Mouse (Mus musculus) heart, adult 11 months (tissue): ENCODE results near the gene Pdxdc1.
A peak's percentile ranks its signal among the peaks of the same experiment; 100 is the strongest.
"Not testable (repeated sequence)": the region's sequence is repeated elsewhere in the genome, so short reads cannot be mapped to it uniquely, and the experiment has no call there.

Source experiments
- DNase-seq: peaks from one replicate; pipeline ENCODE4 v3.0.0; 2022

Pdxdc1 gene

DNA sequence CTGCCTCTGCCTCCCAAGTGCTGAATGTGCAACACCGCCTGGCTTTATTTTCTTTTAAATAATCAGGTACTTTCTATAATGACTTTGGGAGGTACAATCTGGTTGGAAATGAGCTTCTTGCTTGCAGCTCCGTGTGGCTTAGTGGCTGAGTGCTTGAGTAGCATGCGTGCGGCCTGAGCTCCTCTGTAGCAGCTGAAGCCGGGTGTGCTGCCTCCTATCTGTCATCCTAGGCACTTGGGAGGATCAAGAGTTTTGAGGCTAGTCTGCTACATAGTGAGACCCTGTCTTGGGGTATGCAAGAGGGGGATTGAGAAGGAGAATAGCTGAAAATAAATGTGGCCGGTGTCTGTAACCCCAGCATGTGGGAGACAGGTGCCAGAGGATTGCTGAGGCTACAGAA is 90.8 kb downstream of the Pdxdc1 start:
- DNase-seq = no peak

DNA sequence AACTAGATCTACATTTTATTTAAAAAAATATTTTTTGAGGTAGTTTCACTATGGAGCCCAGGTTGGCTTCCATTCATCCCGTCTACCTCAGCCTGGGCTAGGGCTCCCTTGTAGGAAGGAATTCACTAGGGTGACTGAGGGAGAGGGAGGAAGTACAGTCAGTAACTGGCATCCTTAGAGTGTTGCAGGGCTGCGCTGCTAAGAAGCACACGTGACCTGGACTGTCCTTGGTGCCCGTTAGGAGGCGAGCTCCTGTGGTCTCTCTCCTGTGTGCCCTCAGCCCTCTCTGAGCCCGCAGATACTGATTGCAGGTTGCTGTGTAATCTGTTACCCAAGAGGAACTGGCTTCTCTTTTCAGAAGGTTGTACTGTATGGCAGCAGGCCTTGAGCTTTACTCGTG is 94.5 kb downstream of the Pdxdc1 start:
- DNase-seq = no peak

DNA sequence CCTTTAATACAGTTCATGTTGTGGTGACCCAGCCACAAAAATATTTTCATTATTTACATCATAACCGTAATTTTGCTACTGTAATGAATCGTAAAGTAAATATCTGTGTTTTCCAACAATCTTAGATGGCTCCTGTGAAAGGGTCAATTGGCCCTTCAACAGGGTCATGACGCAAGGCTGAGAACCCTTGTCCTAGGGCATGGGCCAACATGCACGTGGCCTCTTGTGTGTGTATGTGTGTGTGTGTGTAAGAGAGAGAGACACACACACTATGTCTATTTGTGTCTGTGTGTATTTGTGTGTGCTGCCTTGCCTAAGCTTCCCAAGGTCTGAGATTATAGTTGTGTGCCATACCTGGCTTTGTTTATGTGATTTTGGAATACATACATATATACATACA is 95.3 kb downstream of the Pdxdc1 start:
- no peak for DNase-seq

DNA sequence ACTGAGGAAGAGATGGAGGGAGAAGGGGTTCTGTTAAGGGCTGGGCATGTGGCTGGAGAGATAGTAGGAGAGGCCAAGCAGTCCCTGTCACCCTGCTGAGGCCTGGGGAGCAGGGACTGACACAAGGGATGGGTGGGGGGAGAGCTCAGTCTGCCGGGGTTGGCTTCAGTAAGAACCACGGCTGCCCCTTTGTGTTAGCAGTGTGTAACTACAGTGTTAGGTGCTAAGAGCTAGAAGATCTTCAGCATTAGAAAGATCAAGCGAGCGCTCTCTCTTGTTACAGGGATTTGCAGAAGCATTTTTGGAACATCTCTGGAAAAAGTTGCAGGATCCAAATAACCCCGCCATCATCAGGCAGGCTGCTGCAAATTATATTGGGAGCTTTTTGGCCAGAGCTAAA is 98.3 kb downstream of the Pdxdc1 start:
- DNase-seq = peak; percentile 85

DNA sequence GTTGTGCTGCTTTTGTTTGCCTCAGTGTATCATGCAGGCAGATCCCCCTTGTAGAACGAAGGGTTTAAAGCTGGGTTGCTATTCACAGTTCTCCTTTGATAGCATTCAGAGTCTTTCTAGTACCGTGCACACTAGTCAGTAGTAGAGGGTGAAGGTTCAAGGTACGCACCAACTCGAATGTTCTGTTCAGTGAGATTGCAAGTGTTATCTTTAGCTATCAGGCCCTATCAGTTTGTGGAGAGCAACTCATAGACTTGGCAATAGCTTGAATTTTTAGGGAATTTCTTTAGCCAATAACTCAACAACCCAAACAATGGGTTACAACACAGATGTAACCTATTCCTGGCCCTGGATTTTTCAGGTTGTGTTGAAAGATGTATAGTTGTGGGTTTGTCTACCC is 101.7 kb downstream of the Pdxdc1 start:
- no peak for DNase-seq

DNA sequence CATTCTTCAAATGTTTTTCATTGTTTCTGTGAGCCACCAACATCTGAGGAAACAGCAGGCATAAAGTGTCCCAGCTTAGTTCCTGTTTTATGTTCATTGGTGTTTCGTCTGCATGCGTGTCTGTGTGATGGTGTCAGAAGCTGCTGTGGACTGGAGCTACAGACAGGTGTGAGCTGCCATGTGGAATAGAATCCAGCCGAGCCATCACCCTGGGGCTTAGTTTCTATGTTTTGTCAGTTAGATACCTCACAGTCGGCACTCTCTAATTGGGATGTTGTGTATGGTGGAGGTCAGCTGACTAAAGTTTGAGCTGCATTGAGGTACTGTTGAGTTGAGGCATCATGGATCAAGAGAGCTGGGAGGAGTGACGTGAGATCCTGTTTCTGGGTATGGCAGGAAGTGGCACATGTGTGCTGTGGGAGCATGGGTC is 106.2 kb downstream of the Pdxdc1 start:
- no peak for DNase-seq

DNA sequence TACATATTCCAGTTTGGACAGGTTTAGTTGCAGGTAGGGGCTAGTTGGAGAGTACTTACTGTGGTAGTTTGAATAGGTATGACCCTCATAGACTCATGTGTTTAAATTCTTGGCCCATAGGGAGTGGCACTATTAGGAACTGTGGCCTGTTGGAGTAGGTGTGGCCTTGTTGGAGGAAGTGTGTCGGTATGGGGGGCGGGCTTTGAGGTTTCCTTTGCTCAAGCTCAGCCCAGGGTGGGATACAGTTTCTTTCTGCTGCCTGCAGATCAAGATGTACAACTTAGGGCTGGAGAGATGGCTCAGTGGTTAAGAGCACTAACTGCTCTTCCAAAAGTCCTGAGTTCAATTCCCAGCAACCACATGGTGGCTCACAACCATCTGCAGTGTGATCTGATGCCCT is 109.5 kb downstream of the Pdxdc1 start:
- not testable (repeated sequence) for DNase-seq

DNA sequence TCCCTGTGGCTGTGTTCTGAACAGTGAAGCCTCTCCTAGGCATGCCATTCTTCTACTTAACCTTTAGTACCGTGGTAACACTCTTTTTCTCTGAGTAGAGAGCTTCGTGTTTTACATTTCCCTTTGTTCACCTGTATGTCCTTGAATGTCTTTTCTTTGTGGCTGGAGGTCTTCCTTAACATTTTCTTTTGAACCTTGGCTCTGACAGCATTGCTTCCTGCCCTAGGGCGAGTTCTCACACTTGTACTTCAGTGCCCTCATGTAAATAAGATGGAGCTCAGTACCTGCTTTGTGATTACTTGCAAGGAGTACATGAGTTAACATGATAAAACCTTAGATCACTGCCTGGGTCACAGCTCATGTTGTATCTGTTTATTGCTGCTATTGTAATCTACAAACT is 117.0 kb downstream of the Pdxdc1 start:
- DNase-seq = no peak
